Mouse (Mus musculus) heart, embryonic 11.5 days (tissue): ENCODE results near the gene Cdr2l. TPM values are rescaled to one million over a fixed set of nuclear protein-coding genes. Genes with fewer than 3 reads are reported as not detected.

Experiments
- ATAC-seq: fragments of 200-750 bp; cut with Nextera tagmentation; replicated peaks from 2 replicates; pipeline ENCODE4 v1.8.0; 2017; ENCODE audit warnings: moderate library complexity; ENCODE audit not compliant: insufficient number of reproducible peaks, low FRiP score, low TSS enrichment
- H3K27ac ChIP-seq: fragments of 300-500 bp; sonication (generic); 2 replicates; pipeline ENCODE4 v1.5.1; 2014; ENCODE audit warnings: mild to moderate bottlenecking, low read depth, low read length
- H3K27me3 ChIP-seq: fragments of 300-500 bp; sonication (generic); 2 replicates; pipeline ENCODE4 v1.6.1; 2014; ENCODE audit warnings: mild to moderate bottlenecking, low read length, mixed read lengths; ENCODE audit not compliant: control insufficient read depth, insufficient read depth
- H3K36me3 ChIP-seq: fragments of 300-500 bp; sonication (generic); 2 replicates; pipeline ENCODE4 v1.6.1; 2014; ENCODE audit warnings: mild to moderate bottlenecking, low read length, moderate library complexity, mixed read lengths; ENCODE audit not compliant: control insufficient read depth, insufficient read depth
- H3K4me1 ChIP-seq: fragments of 300-500 bp; sonication (generic); 2 replicates; pipeline ENCODE4 v1.6.1; 2014; ENCODE audit warnings: low read length; ENCODE audit not compliant: control insufficient read depth, insufficient read depth
- H3K4me2 ChIP-seq: fragments of 300-500 bp; sonication (generic); 2 replicates; pipeline ENCODE4 v1.6.1; 2014; ENCODE audit warnings: mild to moderate bottlenecking, moderate library complexity
- H3K4me3 ChIP-seq: fragments of 300-500 bp; sonication (generic); 2 replicates; pipeline ENCODE4 v1.5.1; 2014; ENCODE audit warnings: low read depth, low read length
- H3K9ac ChIP-seq: fragments of 300-500 bp; sonication (generic); 2 replicates; pipeline ENCODE4 v1.6.1; 2014; ENCODE audit warnings: mild to moderate bottlenecking, low read depth, low read length, moderate library complexity
- H3K9me3 ChIP-seq: fragments of 300-500 bp; sonication (generic); replicated peaks from 2 replicates; pipeline ENCODE4 v1.6.1; 2016; ENCODE audit warnings: low read length; ENCODE audit not compliant: control insufficient read depth
- WGBS: fragments of 180-500 bp; shearing (Covaris S2); extraction: QIAGEN DNeasy Blood & Tissue Kit; methylation state at CpG from one replicate; pipeline ENCODE4 v1.1.7; 2014; ENCODE audit not compliant: insufficient replicate concordance; 5-methylcytosine and 5-hydroxymethylcytosine counted together
- polyA plus RNA-seq: library from polyadenylated mRNA; unstranded; fragments of >200 nt; fragmentation: Nextera tagmentation; extraction: Ambion mirVana; gene quantifications from 2 replicates; pipeline ENCODE4 v1.2.1, GENCODE M21; 2014

The Cdr2l gene
- polyA plus RNA-seq, 1 experiment from 2014 or later = 7.8 TPM

DNA sequence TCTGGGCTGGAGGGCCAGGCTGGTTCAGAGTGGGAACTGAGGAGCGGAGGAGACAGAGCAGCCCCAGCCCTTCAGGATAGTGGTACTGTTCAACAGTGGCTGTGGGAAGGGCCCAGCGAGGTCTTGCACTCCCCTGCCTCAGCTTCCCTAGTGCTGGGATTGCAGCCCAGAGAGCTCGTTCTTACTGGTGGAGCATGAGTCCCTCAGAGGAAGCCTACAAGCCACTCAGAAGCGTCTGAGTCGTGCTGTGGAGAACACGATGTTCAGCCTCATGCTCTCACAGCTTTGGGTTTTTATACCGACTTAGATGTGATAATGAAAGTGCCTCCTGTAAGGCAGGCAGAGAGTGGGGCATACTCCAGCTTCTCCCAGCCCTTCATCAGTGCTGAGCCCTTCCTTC, 43.0 kb downstream of the Cdr2l start:
- H3K36me3 ChIP-seq = peaks cover 7% of the 10 kb centered on the region; the same call in 1 of the 2 replicates
- H3K9ac ChIP-seq = no peak overlapping the region
- ATAC-seq = no peak
- H3K9me3 ChIP-seq = no peaks in the 10 kb centered on the region
- 78% methylated on average over 7 of the region's 7 CpGs for WGBS
- H3K27me3 ChIP-seq = no peaks in the 10 kb centered on the region
- no peak overlapping the region for H3K4me2 ChIP-seq
- H3K4me3 ChIP-seq = no peak overlapping the region
- peaks cover 17% of the 10 kb centered on the region for H3K4me1 ChIP-seq
- no peak overlapping the region for H3K27ac ChIP-seq

DNA sequence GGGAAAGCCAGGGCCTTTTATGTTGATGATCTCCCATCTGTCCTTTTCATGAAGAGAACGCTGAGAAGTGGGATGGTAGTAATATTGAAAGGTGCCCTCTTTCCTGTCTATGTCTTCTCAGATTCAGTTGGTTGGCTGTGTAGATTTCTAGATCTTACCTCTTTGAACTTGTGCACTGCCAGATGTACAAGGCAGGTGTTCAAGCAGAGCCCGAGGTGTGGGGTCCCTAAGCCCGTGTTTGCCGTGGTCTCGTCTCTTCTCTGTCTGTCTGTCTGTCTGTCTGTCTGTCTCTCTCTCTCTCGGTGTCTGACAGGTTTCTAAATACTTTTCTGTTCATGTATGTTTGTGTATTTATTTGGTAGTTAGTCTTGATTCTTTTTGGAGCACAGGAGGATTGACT, 44.0 kb downstream of the Cdr2l start:
- Histone ChIP-seq H3K9ac (no peak overlapping the region), H3K27ac (no peak overlapping the region), H3K4me2 (no peak overlapping the region), H3K36me3 (peaks cover 12% of the 10 kb centered on the region; the same call in 1 of the 2 replicates), H3K4me3 (no peak overlapping the region), H3K9me3 (no peaks in the 10 kb centered on the region), H3K27me3 (no peaks in the 10 kb centered on the region), H3K4me1 (peaks cover 17% of the 10 kb centered on the region)
- 89% methylated on average over 6 of the region's 6 CpGs for WGBS
- ATAC-seq = no peak

DNA sequence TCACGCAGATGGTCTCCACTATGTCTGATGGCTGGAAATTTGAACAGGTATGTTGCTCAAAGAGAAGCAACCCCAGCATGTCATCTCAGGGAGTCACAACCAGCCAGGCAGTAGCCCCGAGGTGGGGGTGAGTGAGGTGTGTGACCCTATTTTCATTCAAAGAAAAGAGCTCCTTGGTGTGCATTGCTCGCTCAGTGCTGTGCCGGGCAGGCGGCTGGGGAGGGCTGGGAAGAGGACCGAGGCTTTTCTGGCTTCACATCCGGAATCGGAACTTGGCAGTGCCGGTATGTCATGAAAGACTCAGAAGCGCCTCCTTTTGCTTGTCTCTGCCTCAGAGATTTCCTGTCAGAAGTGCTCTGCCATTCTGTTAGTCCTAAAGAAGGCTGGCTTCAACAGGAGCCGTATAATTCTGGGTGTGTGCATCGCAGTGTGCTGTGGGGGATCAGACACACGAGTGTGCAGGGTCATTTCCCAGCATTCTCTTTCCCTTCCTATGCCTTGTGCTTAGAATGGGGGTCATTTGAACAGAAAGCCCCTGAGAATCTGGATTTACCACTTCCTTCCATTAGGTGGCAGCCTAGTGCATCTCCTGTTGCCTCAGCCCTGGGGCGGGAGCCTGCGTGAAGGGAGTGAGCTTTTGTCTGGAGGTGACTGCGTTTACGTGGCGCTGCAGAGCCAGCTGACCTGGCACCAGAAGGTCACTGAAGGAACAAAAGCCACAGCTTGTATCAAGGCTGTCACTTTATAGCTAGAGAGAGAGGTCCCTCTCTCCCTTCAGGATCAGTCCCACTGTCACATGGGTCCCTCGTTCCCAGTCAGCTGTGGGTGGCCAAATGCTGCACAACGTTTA, 46.0 kb downstream of the Cdr2l start:
- H3K9me3 ChIP-seq = no peaks in the 10 kb centered on the region
- 38% methylated on average over 20 of the region's 20 CpGs for WGBS
- peak; percentile 57; the same call in 1 of the 2 replicates for ATAC-seq
- H3K4me2 ChIP-seq = peak overlapping the region; percentile 35; the same call in 1 of the 2 replicates
- no peak overlapping the region for H3K4me3 ChIP-seq
- H3K36me3 ChIP-seq = peaks cover 18% of the 10 kb centered on the region; the same call in 1 of the 2 replicates
- H3K27me3 ChIP-seq = no peaks in the 10 kb centered on the region
- peak overlapping the region; percentile 44; the same call in 1 of the 2 replicates for H3K9ac ChIP-seq
- H3K27ac ChIP-seq = peak overlapping the region; percentile 54
- peaks cover 9% of the 10 kb centered on the region; the same call in 1 of the 2 replicates for H3K4me1 ChIP-seq

DNA sequence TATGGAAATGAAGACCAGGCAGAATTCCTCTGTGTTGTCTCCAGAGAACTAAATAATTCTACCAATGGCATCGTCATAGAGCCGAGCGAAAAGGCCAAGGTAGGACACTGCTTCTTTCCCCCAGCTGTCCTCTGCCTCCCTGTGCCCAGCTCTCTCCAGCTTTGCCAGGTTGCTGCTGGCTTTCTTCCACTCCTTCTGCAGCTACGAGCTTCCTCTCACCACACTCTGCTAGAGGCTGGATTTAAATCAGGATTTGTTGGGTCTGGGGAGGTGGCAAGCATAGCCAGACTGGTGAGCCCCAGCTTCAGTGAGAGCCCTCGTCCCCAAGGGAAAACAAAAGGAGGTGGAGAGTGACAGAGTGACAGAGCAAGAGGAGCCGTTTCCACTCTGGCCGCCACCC, 47.6 kb downstream of the Cdr2l start:
- H3K9me3 ChIP-seq = no peaks in the 10 kb centered on the region
- 85% methylated on average over 7 of the region's 7 CpGs for WGBS
- H3K4me3 ChIP-seq = no peak overlapping the region
- no peak overlapping the region for H3K4me2 ChIP-seq
- H3K4me1 ChIP-seq = peaks cover 9% of the 10 kb centered on the region; the same call in 1 of the 2 replicates
- ATAC-seq = no peak
- H3K27me3 ChIP-seq = no peaks in the 10 kb centered on the region
- H3K27ac ChIP-seq = no peak overlapping the region
- H3K9ac ChIP-seq = no peak overlapping the region
- peaks cover 18% of the 10 kb centered on the region; the same call in 1 of the 2 replicates for H3K36me3 ChIP-seq

DNA sequence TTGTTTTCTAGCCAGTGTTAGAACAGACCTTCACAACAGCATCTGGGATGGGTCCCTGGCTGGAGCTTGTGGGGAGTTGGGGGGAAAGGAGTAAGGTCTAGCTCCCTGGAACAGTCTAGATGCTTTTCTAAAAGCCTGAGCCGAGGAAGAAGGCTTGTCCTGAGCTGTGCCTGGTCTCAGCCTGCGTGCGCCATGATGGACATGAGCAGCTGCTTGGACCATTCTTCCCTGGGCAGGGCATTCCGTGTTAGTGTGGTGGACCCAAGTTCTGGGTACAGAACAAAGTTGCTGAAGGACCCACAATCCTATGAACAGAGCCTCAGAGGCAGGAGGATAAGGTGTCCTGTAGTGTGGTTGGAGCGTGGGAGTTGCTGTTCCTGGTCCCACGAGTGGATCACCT, 48.8 kb downstream of the Cdr2l start:
- no peaks in the 10 kb centered on the region for H3K9me3 ChIP-seq
- 92% methylated on average over 6 of the region's 6 CpGs for WGBS
- peaks cover 18% of the 10 kb centered on the region; the same call in 1 of the 2 replicates for H3K36me3 ChIP-seq
- no peak overlapping the region for H3K4me2 ChIP-seq
- no peak overlapping the region for H3K4me3 ChIP-seq
- no peak overlapping the region for H3K9ac ChIP-seq
- no peak for ATAC-seq
- H3K27ac ChIP-seq = no peak overlapping the region
- H3K4me1 ChIP-seq = peaks cover 12% of the 10 kb centered on the region
- no peaks in the 10 kb centered on the region for H3K27me3 ChIP-seq

DNA sequence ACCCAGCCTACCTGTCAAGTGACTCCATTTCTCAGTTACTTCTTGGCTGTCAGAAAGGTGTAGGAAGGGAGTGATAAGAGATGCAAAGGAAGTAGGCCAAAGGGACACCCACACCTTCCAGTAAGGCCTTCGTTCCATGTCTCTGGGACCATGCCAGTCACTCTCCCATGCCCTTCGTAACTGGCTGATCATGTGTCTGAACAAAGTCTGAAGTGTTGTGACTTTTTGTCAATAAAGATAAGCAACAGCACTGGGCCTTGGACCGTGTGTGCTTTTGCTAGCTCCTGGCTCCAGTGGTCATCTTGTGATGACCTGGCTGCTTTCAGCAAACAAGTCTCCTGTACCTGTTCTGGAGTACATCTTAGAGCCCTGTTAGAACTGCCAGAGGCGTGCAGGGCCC, 51.1 kb downstream of the Cdr2l start:
- H3K9me3 ChIP-seq = no peaks in the 10 kb centered on the region
- no peak overlapping the region for H3K4me2 ChIP-seq
- ATAC-seq = no peak
- peaks cover 14% of the 10 kb centered on the region for H3K4me1 ChIP-seq
- peaks cover 15% of the 10 kb centered on the region; the same call in 1 of the 2 replicates for H3K36me3 ChIP-seq
- H3K27me3 ChIP-seq = no peaks in the 10 kb centered on the region
- 71% methylated on average over 4 of the region's 4 CpGs for WGBS
- no peak overlapping the region for H3K27ac ChIP-seq
- H3K9ac ChIP-seq = no peak overlapping the region
- no peak overlapping the region for H3K4me3 ChIP-seq

DNA sequence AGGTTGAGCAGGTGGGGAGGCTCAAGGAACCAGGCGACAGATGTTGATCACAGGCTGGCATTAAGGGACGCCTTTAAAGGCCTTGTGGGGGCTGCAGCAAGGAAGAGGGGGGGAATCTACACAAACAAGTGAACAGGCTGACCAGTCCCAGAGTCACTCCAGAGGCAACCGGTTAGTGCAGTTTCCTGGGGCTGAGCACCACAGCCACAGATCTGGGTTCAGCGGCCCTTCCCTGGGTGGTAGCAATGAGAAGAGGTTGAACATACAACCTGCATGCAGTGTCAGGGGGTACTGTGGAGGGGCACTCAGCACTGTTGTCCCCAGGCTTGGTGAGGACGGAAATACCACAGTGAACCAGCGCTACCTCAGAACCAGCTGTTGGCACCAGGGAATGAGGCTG, 51.6 kb downstream of the Cdr2l start:
- no peak overlapping the region for H3K4me3 ChIP-seq
- H3K27ac ChIP-seq = no peak overlapping the region
- peaks cover 9% of the 10 kb centered on the region for H3K4me1 ChIP-seq
- no peaks in the 10 kb centered on the region for H3K9me3 ChIP-seq
- H3K9ac ChIP-seq = no peak overlapping the region
- 78% methylated on average over 6 of the region's 6 CpGs for WGBS
- no peak overlapping the region for H3K4me2 ChIP-seq
- no peak for ATAC-seq
- peaks cover 15% of the 10 kb centered on the region; the same call in 1 of the 2 replicates for H3K36me3 ChIP-seq
- H3K27me3 ChIP-seq = no peaks in the 10 kb centered on the region

DNA sequence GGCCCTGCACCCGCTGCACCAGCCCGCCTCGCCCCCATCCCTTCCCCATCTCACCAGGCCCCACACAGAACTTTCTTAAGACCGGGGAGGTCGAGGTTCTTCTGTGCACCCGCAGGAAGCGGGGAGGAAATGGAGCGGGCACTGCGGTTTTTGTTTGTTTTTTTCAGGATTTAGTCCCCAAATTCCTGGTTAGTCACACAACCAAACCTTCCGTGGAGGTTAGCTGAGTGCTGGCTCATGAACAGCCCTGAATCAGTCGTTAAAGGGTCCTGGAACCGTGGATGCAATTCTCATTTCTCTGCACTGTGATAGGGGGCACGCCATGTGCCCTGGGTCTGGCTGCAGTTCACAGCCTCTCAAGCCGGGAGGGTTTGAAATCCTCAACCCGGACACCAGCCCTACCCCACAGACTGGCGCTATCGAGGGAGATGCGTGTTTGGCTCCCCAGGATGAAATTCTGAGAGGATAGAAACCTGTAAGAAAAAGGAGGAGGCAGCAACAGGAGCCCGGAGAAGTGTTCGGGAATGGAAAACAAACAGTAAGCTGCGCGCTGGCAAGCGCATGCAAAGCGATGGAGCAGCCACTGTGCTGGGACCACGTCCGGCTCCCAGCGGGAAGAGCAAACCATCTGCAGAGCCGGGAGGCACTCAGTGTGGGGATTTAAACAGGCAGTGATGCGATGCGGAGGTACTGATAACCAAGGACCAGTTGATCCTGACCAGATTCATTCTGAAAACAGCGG, 54.1 kb downstream of the Cdr2l start:
- no peak for ATAC-seq
- Histone ChIP-seq H3K27me3 (no peaks in the 10 kb centered on the region), H3K4me2 (peak overlapping the region; percentile 71), H3K9ac (peak overlapping the region; percentile 61), H3K4me3 (peak overlapping the region; percentile 38), H3K36me3 (peaks cover 6% of the 10 kb centered on the region; the same call in 1 of the 2 replicates), H3K27ac (no peak overlapping the region), H3K9me3 (peaks cover 4% of the 10 kb centered on the region; the same call in 1 of the 2 replicates), H3K4me1 (peaks cover 9% of the 10 kb centered on the region)
- WGBS = 6% methylated on average over 31 of the region's 31 CpGs
